Mouse (Mus musculus): ENCODE results near the gene Msrb2. TPM values are rescaled to one million over a fixed set of nuclear protein-coding genes. Genes with fewer than 3 reads are reported as not detected.

The Msrb2 gene
- polyA plus RNA-seq, 1 experiment = 16.6 TPM

Other genes with a start within 250 kb of the Msrb2 start
- gene Armc3, start 172.1 kb upstream of the Msrb2 start, polyA plus RNA-seq (2012; rRNA removed) = 0.11 and 0.28 TPM in 2 replicates
- gene Ptf1a, start 74.2 kb downstream of the Msrb2 start, polyA plus RNA-seq (2012; rRNA removed) = not detected in 2 replicates
- gene 4921504E06Rik, start 182.5 kb downstream of the Msrb2 start, polyA plus RNA-seq (2012; rRNA removed) = not detected in 2 replicates